Mouse (Mus musculus): ENCODE measurements at regions not wholly inside any gene's neighbourhood (a gene's known extent, or its start where the extent isn't known, plus 50 kb on each side); places are given as distances from the start of the nearest gene placed in this dataset.

DNA sequence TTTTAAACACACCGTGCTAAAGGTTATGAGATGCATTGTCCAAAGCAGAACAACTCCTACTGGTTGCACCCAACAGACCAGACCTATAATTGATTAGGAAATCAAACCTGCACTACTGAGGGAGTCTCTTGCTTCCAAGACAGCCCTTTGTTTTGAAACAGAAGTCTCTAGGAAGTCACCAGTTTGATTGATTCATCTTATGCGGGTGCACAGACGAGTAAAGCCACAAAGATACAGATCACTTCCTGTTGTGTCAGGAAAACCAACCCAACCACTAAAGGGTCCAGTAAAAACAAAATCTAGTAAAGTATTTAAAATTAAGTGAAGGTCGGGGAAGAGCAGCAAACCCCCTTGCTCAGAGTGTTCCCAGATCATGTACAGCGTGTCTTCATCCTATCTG lies 58.3 kb upstream of the N6amt1 start:
- H3K9me3 ChIP-seq: no peaks in the 10 kb centered on the region
- no peaks in the 10 kb centered on the region for H3K36me3 ChIP-seq (replicated peaks; ENCODE audit: low read length)
- no peak for TF ChIP-seq FLI1 (IDR thresholded peaks at IDR 0.05; ENCODE audit: low read length)
- no peak for TF ChIP-seq GATA1 (IDR thresholded peaks at IDR 0.05; ENCODE audit: borderline replicate concordance, low read length)
- no peak overlapping the region for H3K4me3 ChIP-seq (replicated peaks)
- no peaks in the 10 kb centered on the region for H3K4me1 ChIP-seq
- H3K27me3 ChIP-seq (replicated peaks): no peaks in the 10 kb centered on the region

DNA sequence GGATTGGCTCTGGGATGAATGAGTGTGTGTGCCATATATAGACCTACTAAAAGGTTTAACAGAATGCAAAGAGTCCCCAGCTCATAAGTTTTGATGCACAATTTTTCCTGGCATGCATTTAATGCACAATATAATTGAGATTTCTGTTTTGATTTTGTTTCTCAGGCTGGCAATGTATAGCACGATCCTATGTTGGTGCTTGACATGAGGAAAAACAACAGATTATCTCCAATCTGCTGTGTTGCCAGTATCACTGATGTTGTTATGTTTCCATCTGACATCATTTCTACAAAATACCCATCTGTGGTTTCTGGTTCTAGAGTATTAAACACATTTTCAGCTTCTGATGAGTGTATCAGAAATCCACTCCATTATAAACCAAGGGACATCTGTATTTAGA lies 61.2 kb upstream of the N6amt1 start:
- TF ChIP-seq FLI1 (IDR thresholded peaks at IDR 0.05; ENCODE audit: low read length) (no peak), GATA1 (IDR thresholded peaks at IDR 0.05; ENCODE audit: borderline replicate concordance, low read length) (no peak)
- no peaks in the 10 kb centered on the region for H3K4me1 ChIP-seq
- no peaks in the 10 kb centered on the region for H3K36me3 ChIP-seq (replicated peaks; ENCODE audit: low read length)
- no peaks in the 10 kb centered on the region for H3K27me3 ChIP-seq (replicated peaks)
- H3K9me3 ChIP-seq: no peaks in the 10 kb centered on the region
- no peak overlapping the region for H3K4me3 ChIP-seq (replicated peaks)

DNA sequence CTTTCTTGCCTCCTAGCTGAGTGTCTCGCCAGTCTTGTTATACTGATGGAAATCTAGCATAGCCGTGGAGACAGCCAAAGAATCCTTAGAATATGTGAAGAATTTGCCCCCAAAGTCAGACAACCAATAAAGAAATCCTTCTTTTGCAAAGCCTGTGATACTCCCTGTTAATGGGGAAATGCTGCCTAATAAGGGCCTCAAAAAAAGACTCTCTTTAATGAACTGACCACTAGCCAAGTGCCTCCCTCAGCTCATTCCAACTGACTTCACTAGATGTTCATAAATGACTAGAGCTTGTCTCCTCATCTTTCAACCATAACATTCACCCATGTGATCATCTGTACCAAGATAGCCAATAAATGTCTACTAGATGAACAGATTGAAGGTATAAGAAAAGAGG lies 62.3 kb upstream of the N6amt1 start:
- TF ChIP-seq FLI1 (IDR thresholded peaks at IDR 0.05; ENCODE audit: low read length): no peak
- TF ChIP-seq GATA1 (IDR thresholded peaks at IDR 0.05; ENCODE audit: borderline replicate concordance, low read length): no peak
- Histone ChIP-seq H3K27me3 (replicated peaks) (no peaks in the 10 kb centered on the region), H3K9me3 (no peaks in the 10 kb centered on the region), H3K4me3 (replicated peaks) (no peak overlapping the region), H3K36me3 (replicated peaks; ENCODE audit: low read length) (no peaks in the 10 kb centered on the region), H3K4me1 (no peaks in the 10 kb centered on the region)

DNA sequence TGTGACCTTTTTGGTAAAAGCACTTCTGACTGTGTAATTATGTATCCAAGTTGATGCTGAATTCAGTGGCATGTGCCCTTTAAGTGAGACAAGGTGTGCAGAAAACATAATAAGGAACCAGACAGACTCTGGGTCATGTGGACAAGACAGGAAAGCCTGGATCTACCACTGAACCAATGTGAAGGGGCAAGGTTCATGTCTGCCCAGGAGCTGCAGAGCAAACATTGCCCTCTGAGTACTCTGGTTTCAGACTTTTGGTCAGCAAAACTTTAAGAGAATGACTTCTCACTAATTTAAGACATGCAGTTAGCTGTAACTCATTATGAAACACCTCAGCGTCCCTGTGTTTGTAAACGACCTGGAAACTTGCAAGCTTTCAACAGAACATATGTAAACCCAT lies 68.3 kb upstream of the N6amt1 start:
- TF ChIP-seq FLI1 (IDR thresholded peaks at IDR 0.05; ENCODE audit: low read length) (no peak), GATA1 (IDR thresholded peaks at IDR 0.05; ENCODE audit: borderline replicate concordance, low read length) (no peak)
- Histone ChIP-seq H3K4me1 (peaks cover 12% of the 10 kb centered on the region), H3K27me3 (replicated peaks) (no peaks in the 10 kb centered on the region), H3K9me3 (no peaks in the 10 kb centered on the region), H3K4me3 (replicated peaks) (no peak overlapping the region), H3K36me3 (replicated peaks; ENCODE audit: low read length) (no peaks in the 10 kb centered on the region)

DNA sequence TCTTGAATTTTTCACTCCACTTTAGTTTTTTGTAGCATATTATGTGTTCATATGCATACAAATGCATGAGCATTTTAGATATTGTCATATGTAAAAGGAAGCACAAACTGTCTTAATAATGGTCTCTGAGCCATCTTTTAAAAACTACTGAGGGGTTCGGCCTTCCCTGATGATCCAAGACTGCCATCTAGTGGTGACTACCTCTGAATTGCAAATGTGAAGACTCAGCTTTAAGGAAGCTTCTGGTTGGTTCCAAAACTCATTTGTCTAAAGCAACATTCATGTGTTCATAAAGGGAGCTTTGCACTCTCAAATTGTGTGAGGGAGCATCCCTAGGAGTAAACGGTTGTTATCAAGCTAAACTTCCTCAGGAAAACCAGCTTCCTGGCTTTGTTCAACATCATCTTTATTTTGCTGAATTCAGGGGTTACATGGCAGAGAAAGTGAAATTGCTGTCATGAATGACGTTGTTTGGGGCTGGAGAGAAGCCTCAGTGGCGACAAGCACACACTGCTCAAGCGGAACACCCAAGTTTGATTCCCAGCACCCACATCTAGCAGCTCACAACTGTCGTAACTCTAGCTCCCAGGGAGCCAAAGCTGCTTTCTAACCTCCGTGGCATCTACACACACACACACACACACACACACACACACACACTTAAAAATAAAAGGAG lies 69.0 kb upstream of the N6amt1 start:
- Histone ChIP-seq H3K9me3 (no peaks in the 10 kb centered on the region), H3K4me1 (peaks cover 12% of the 10 kb centered on the region), H3K4me3 (replicated peaks) (peak overlapping the region; percentile 84), H3K36me3 (replicated peaks; ENCODE audit: low read length) (no peaks in the 10 kb centered on the region), H3K27me3 (replicated peaks) (no peaks in the 10 kb centered on the region)
- no peak for TF ChIP-seq FLI1 (IDR thresholded peaks at IDR 0.05; ENCODE audit: low read length)
- TF ChIP-seq GATA1 (IDR thresholded peaks at IDR 0.05; ENCODE audit: borderline replicate concordance, low read length): no peak

DNA sequence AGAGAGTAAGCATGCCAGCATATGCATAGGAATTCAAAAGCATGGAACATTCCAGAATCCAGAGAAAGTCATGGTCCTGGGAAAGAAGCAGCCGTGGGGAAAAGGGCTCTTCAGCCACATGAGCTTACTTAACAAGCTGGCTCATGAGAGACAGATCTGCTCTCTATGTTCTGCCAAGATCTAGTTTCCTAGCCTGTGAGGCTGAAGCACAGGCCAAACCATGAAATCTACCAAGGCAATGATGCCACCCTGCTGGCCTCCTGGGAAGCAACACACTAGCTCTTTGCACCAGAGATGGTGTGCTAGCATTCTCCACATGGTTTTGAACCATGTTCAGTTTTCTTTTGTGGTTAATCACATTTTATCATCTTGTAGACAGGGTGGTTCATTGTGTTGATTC lies 75.5 kb upstream of the N6amt1 start:
- H3K4me3 ChIP-seq (replicated peaks): no peak overlapping the region
- H3K4me1 ChIP-seq: no peaks in the 10 kb centered on the region
- H3K9me3 ChIP-seq: no peaks in the 10 kb centered on the region
- no peaks in the 10 kb centered on the region for H3K27me3 ChIP-seq (replicated peaks)
- TF ChIP-seq FLI1 (IDR thresholded peaks at IDR 0.05; ENCODE audit: low read length) (no peak), GATA1 (IDR thresholded peaks at IDR 0.05; ENCODE audit: borderline replicate concordance, low read length) (no peak)
- H3K36me3 ChIP-seq (replicated peaks; ENCODE audit: low read length): no peaks in the 10 kb centered on the region

DNA sequence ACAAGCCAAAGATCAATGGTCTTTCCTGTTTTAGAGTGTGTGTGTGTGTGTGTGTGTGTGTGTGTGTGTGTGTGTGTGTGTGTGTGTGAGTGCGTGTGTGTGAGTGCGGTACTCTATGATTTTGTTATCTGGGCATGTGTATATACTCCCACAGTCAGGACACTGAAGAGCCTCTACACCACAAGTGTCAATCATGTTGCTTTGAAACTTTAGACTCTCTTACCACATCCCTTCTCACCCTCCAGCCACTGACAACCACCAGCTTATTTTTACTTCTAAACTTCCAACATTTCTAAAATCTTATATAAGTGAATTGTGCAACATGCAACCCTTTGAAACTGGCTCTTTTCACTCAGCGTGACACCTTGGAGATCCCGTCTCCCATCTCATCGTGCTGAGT lies 81.6 kb upstream of the N6amt1 start:
- H3K4me3 ChIP-seq (replicated peaks): no peak overlapping the region
- H3K27me3 ChIP-seq (replicated peaks): no peaks in the 10 kb centered on the region
- no peak for TF ChIP-seq GATA1 (IDR thresholded peaks at IDR 0.05; ENCODE audit: borderline replicate concordance, low read length)
- TF ChIP-seq FLI1 (IDR thresholded peaks at IDR 0.05; ENCODE audit: low read length): no peak
- no peaks in the 10 kb centered on the region for H3K9me3 ChIP-seq
- no peaks in the 10 kb centered on the region for H3K4me1 ChIP-seq
- no peaks in the 10 kb centered on the region for H3K36me3 ChIP-seq (replicated peaks; ENCODE audit: low read length)

DNA sequence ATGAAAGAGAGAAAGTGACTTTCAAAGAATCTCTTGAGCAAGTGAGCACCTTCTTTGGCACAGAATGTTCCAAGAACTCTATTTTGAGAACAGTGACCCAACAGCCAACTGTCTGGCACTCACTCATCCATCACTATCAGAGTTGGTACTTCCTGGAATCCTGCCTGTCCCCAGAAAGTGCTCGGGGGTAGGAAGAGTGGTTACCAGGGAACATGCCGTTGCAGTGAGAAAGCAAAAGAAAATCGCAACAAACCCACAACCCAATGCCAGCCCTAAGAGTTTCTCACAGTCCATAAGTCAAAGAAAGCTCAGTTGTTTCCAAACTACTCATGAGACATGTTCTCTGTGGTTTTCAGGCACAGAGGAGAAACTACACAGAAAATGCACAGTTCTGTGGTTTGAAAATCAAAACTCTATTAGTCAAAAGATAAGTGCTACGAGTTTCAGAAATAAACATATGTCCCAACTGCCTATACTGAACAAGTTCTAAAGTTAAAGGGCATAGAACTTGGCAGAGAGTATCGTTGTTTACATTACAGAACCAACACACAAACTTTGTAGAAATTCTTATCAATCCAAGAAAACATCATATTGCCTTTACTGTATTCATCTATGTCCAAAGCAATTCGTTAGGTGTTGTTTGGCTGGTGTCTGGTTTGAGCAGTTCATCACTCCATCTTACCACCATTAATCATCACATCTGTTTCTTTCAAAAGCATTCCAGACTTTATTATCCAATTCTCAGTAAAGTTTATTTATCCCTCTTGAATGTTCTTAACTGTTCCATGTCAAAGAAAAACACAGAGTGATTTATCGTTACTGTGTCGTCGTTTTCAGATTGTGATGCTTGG lies 85.8 kb upstream of the N6amt1 start:
- H3K4me1 ChIP-seq: no peaks in the 10 kb centered on the region
- TF ChIP-seq FLI1 (IDR thresholded peaks at IDR 0.05; ENCODE audit: low read length): no peak
- H3K36me3 ChIP-seq (replicated peaks; ENCODE audit: low read length): no peaks in the 10 kb centered on the region
- no peaks in the 10 kb centered on the region for H3K27me3 ChIP-seq (replicated peaks)
- no peaks in the 10 kb centered on the region for H3K9me3 ChIP-seq
- H3K4me3 ChIP-seq (replicated peaks): no peak overlapping the region

DNA sequence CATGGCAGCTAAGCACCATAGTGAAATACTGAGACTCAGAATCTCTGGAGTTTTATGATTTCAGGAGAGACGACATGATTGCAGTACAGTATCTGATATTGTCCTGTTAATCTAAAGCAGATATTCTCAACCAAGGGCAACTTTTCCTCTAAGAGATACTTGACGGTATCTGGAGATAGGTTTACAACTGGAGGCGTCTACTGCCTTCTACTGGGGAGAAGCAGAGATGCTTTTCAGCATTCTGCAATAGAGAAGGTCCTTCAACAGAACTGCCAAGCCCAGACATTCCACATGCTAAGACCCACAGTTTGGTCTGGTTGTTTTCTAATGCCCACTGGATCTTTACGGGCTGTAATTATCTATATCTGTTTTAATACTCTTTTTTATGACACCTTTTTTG lies 86.5 kb upstream of the N6amt1 start:
- Histone ChIP-seq H3K36me3 (replicated peaks; ENCODE audit: low read length) (no peaks in the 10 kb centered on the region), H3K27me3 (replicated peaks) (no peaks in the 10 kb centered on the region), H3K9me3 (no peaks in the 10 kb centered on the region), H3K4me1 (no peaks in the 10 kb centered on the region), H3K4me3 (replicated peaks) (no peak overlapping the region)
- TF ChIP-seq GATA1 (IDR thresholded peaks at IDR 0.05; ENCODE audit: borderline replicate concordance, low read length) (no peak), FLI1 (IDR thresholded peaks at IDR 0.05; ENCODE audit: low read length) (no peak)

DNA sequence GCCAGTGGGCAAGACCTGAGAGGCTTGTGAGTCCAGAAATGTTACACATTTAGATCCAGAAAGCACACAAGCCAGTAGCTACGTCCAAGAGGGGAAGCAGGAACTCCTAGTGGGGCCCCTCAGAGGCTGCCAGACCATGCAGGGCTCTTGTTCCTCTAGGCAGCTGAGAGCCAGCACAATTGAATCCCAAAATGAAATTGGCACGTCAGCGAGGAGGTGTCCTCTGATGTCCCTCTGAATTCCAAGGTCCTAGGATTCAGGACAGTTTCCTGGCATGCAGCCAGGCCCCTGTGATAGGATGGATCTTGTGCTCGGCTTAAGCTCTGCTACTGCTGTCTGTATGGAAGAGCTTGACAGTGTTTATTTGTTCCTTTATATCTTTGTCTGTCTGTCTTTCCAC lies 90.4 kb upstream of the N6amt1 start:
- Histone ChIP-seq H3K36me3 (replicated peaks; ENCODE audit: low read length) (no peaks in the 10 kb centered on the region), H3K4me3 (replicated peaks) (no peak overlapping the region), H3K4me1 (no peaks in the 10 kb centered on the region), H3K9me3 (no peaks in the 10 kb centered on the region), H3K27me3 (replicated peaks) (no peaks in the 10 kb centered on the region)
- TF ChIP-seq FLI1 (IDR thresholded peaks at IDR 0.05; ENCODE audit: low read length) (no peak), GATA1 (IDR thresholded peaks at IDR 0.05; ENCODE audit: borderline replicate concordance, low read length) (no peak)
